Mouse (Mus musculus) right cerebral cortex, postnatal 36 days (tissue): ENCODE data around the gene Med12l.

Source experiments
- DNase-seq, 2 experiments: peaks; one replicate each; pipeline ENCODE4 v3.0.0; 2022; ENCODE audit warnings: low spot score in 2 of 2, mixed read lengths in 1 of 2

Gene Med12l

GRCm38 (mm10) chr3:59312610-59313009 lies 307.0 kb downstream of the Med12l start:
- DNase-seq = peak; percentile 53 to 71

GRCm38 (mm10) chr3:59316077-59316476 lies 310.5 kb downstream of the Med12l start:
- no peak for DNase-seq

DNA sequence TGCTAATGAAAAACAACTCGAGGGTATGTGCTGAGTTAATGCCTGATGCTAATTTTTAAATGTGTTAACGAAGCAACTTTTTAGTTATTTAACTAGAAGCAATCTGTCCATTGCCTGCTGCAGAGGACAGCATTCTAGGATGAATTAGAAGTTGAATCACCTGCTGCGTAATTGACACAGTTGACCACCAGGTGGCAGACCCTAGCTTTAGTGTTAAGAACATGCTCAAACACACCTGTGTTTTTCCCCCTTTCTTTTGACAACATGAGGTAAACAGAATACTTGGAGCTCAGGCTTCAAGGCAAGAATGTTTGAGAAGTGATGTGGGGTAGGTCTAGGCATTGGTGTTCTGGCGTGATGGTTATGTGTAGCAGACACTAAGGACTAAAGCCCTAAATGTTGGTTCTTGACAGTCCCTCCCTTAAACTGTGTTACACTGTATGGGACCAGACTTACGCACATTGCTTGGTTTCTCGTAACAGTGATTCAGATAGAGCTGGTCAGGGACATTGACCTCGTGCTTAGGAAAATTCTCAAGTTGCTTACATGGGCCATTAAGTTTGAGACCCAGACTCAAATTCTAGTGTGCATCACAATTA lies 315.8 kb downstream of the Med12l start:
- DNase-seq = peak in 1 of 2 experiments; percentile 43

DNA sequence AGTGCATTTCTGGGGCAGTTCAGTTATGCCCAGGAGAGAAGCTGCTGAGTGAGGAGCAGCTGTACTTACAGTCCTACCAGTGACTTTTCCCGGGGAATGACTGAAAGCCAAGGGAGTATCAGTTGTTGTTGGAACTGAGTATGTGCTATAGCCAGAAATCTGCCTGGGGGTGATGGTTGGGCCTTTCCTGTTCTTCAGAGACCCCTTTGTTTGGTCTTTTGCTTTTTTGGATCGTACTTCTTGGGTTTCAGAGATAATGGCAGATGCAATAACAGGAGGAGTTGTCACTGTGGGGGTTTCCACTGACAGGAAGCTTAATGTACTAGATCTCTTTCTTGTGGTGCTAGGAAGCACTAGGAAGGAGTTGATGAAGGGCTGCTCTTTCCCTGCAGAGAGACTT lies 322.9 kb downstream of the Med12l start:
- DNase-seq = no peak

GRCm38 (mm10) chr3:59341647-59342427 lies 336.2 kb downstream of the Med12l start:
- no peak for DNase-seq

DNA sequence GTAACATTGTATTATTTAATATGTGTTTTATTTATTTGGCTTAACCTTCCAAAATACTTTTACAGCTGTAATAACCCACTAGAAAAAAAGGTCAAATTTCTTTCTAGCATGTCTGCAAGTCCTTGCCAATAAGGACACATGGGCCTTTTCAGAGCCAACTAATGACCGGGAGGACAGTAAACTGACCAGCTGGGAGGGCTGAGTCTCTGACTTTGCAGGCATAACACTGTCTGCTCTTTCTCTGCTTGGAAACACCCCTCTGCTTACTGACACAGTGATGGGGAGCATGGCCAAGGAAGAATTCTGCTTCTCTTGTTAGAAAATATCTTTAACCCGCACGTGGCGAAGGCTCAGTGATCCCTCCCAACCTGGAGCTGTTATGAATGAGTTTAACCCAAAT lies 337.4 kb downstream of the Med12l start:
- no peak for DNase-seq

DNA sequence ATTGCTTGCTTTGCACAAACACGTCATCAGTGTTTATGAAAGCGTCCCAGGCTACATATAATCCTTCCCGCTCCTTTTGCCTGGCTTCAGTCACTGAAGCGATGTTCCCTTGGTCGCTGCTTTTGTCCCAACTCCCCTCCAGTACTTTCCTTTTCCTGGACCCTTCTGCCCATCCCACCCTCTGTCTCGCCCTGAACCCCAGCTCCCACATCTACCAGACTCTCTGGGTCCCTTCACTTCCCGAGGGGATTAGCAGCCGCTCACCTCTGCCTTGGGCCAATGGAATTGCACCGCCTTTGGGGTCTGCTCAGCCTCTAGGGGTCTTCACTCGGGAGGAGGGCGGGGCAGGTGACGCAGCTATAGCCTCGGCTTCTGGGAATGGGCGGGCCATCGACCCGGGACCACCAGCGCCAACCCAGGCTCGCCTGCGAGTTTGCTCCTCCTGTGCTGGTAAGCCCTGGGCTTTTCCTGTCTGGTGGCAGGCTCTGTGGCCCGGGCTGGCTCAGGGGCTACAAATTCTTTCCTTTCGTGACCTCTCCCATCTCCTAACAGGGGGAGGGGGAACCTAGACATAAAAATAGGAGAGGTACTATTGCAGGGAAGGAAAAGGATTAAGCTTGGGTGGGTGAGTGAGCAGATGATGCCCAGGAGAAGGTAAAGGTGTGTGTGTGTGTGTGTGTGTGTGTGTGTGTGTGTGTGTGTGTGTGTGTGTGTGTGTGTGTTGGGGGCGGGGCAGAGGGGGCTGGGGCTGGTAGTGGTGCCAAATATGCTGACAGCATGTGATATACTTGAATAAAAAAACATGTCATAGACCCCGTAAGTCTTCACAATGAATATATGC lies 338.7 kb downstream of the Med12l start, which contains the start of gene Igsf10:
TSS of gene Igsf10 (minus strand) at position 330 of the 841 bp plus-strand sequence.
- no peak for DNase-seq

DNA sequence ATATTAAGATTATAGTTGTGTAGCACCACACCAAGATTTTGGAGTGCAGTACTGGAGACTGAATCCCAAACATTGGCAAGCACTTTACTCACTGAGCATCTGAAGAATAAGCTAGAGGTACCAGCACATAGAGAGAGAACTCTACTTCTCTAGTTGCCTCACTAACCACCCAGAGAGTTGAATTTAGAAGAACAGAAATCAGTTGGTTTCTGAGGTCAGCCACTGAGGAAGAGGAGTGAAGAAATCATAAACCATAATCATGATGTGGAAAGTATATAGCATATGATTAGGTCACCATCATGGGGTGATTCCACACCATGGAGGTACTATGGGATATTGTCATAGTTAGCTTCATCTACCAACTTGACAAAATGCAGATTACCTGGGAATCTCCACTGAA lies 346.1 kb downstream of the Med12l start:
- DNase-seq = no peak

GRCm38 (mm10) chr3:59354156-59354555 lies 348.5 kb downstream of the Med12l start:
- DNase-seq = no peak

DNA sequence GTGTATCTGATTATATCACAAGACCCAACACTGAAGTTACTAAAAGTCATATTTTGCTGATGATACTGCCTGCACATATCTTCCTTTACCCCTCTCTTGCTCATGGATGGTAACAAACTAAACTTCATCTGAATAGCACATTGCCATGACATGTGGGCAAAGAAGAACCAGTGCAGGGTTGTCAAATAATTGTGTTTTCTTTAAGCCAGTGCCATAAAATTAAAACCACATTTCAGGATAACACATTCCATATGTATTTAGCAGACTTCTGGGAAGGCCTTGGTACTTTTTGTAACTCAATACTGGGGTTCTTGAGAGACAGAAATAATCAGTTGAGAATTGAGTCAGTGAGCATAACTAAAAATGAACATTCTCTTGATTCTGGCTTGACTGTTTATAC lies 354.5 kb downstream of the Med12l start:
- no peak for DNase-seq

DNA sequence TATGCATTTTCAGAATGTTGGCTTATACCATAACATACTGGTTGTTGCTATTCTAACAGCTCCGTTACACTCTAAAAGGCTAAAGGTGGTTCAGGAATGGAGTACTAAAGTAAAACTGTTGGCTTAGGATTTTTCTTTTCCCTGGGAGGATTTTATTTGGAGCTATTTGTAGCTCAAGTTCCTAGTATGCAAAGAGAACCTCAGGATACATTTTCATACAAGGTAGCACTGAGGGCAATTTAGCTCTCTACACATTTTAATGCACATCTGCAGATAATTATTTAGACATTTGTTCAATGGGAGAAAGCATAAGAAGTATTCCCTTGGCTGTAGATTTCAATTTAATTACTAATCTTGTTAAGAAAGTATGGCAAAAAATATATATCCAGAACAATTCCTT lies 356.3 kb downstream of the Med12l start:
- no peak for DNase-seq
